Mouse (Mus musculus) stomach, postnatal 0 days (tissue): ENCODE data around the gene Pxdn. TPM values are rescaled to one million over a fixed set of nuclear protein-coding genes. Genes with fewer than 3 reads are reported as not detected.

ENCODE experiments used
- ATAC-seq: fragments of 200-750 bp; cut with Nextera tagmentation; 2 replicates; pipeline ENCODE4 v1.8.0; 2017; ENCODE audit not compliant: low FRiP score, low TSS enrichment
- DNase-seq: peaks from one replicate; pipeline ENCODE4 v3.0.0-alpha.2; 2016; ENCODE audit warnings: low spot score
- H3K27ac ChIP-seq: fragments of 300-500 bp; sonication (generic); replicated peaks from 2 replicates; pipeline ENCODE4 v1.5.1; 2014; ENCODE audit warnings: mild to moderate bottlenecking, control low read depth
- H3K27me3 ChIP-seq: fragments of 300-500 bp; sonication (generic); 2 replicates; pipeline ENCODE4 v1.6.1; 2014; ENCODE audit warnings: low read length; ENCODE audit not compliant: control insufficient read depth, insufficient read depth
- H3K36me3 ChIP-seq: fragments of 300-500 bp; sonication (generic); 2 replicates; pipeline ENCODE4 v1.6.1; 2014; ENCODE audit warnings: low read length, mixed read lengths; ENCODE audit not compliant: control insufficient read depth, insufficient read depth
- H3K4me1 ChIP-seq: fragments of 300-500 bp; sonication (generic); replicated peaks from 2 replicates; pipeline ENCODE4 v1.6.1; 2014; ENCODE audit warnings: antibody characterized with exemption; ENCODE audit not compliant: control insufficient read depth, insufficient read depth
- H3K4me2 ChIP-seq: fragments of 300-500 bp; sonication (generic); replicated peaks from 2 replicates; pipeline ENCODE4 v1.6.1; 2014; ENCODE audit warnings: low read depth, mild to moderate bottlenecking, control low read depth, moderate library complexity
- H3K4me3 ChIP-seq: fragments of 300-500 bp; sonication (generic); 2 replicates; pipeline ENCODE4 v1.5.1; 2014; ENCODE audit warnings: low read depth, low read length, control low read depth
- H3K9ac ChIP-seq: fragments of 300-500 bp; sonication (generic); 2 replicates; pipeline ENCODE4 v1.6.1; 2014; ENCODE audit warnings: mild to moderate bottlenecking, low read length, control low read depth, mixed read lengths
- H3K9me3 ChIP-seq: fragments of 300-500 bp; sonication (generic); 2 replicates; pipeline ENCODE4 v1.6.1; 2016; ENCODE audit warnings: low read length; ENCODE audit not compliant: control insufficient read depth
- CTCF ChIP-seq: IDR thresholded peaks from 2 replicates; pipeline ENCODE4 v1.5.1; 2016; ENCODE audit warnings: antibody characterized with exemption, low read depth, mild to moderate bottlenecking, moderate library complexity
- EP300 ChIP-seq: optimal IDR thresholded peaks from 2 replicates; pipeline ENCODE3; 2016; ENCODE audit warnings: antibody characterized with exemption
- WGBS: fragments of 180-500 bp; shearing (Covaris S2); extraction: QIAGEN DNeasy Blood & Tissue Kit; methylation state at CpG from one replicate; pipeline ENCODE4 v1.1.7; 2014; 5-methylcytosine and 5-hydroxymethylcytosine counted together
- polyA plus RNA-seq: library from polyadenylated mRNA; unstranded; fragments of >200 nt; fragmentation: Nextera tagmentation; extraction: Ambion mirVana; gene quantifications from 2 replicates; pipeline ENCODE4 v1.2.1, GENCODE M21; 2015

Gene Pxdn
- polyA plus RNA-seq, 1 experiment from 2014 or later, result 19.4 TPM

DNA sequence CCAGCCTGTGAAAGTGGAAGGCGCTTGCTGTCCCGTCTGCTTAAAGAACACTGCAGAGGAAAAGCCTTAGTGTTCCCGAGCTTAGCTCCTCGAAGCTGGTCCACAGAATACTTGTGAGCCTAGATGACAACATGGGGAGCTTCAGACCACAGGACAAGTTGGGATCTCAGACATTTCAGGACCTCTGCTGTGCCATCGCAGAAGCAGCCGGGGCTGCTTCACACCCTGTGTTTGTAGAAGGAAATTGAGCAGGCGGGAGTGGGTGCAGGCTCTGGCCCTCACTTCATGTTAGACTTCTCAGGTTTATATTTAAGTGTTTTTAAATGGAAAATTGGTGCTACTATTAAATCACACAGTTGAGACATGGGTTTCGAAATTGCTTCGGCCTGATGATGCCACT is 78.1 kb downstream of the Pxdn start:
- Histone ChIP-seq H3K9me3 (no peaks in the 10 kb centered on the region), H3K4me1 (no peaks in the 10 kb centered on the region), H3K4me2 (no peak overlapping the region), H3K27me3 (no peaks in the 10 kb centered on the region), H3K27ac (no peak overlapping the region), H3K9ac (no peak overlapping the region), H3K36me3 (peaks cover 32% of the 10 kb centered on the region), H3K4me3 (no peak overlapping the region)
- DNase-seq, result no peak
- 86% methylated on average over 9 of the region's 9 CpGs for WGBS
- TF ChIP-seq CTCF (no peak), EP300 (no peak)
- ATAC-seq, result no peak

DNA sequence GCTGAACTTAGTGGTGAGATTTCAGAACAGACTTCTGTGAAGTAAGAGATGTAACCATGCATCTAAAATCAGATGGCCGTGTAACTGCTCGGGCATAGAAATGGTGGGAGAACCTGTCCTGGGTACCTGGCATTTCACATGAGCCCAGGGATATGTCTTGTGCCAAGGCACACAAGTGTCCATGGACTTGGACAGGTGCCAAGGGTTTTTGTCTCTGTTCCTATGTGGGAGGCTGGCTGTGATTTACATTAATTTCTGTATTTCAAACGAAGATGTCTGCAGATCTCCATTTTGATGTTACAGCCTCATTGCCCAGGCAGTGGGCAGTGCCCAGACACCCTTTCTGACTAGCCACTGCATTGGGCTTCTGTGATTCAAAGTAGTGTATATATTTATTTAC is 79.7 kb downstream of the Pxdn start:
- H3K4me2 ChIP-seq, result no peak overlapping the region
- H3K4me1 ChIP-seq, result no peaks in the 10 kb centered on the region
- H3K27ac ChIP-seq, result no peak overlapping the region
- H3K4me3 ChIP-seq, result no peak overlapping the region
- ATAC-seq, result no peak
- DNase-seq, result no peak
- peaks cover 29% of the 10 kb centered on the region for H3K36me3 ChIP-seq
- WGBS, result 85% methylated on average over 3 of the region's 3 CpGs
- no peaks in the 10 kb centered on the region for H3K27me3 ChIP-seq
- no peak overlapping the region for H3K9ac ChIP-seq
- TF ChIP-seq CTCF, result no peak
- TF ChIP-seq EP300, result no peak
- no peaks in the 10 kb centered on the region for H3K9me3 ChIP-seq

DNA sequence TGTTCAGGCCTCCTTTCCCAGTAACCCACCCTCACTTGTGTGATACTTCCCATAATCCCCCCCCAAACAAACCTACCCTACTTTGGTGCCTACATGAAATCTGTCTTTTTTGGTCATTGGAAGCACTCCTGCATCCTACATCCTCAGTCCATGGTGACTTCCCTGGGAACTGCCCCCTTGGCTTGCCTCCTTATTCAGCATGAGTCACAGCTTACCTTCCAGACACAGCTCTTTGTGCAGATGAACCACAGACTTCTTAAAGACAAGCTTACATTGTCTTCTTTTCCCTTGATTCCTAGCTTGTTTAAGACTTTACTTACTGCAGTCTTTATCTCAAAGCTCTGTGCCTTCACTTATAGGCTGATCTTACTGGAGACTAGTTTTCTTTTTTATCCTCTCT is 83.0 kb downstream of the Pxdn start:
- TF ChIP-seq EP300 (no peak), CTCF (no peak)
- no peaks in the 10 kb centered on the region for H3K27me3 ChIP-seq
- DNase-seq, result no peak
- H3K4me3 ChIP-seq, result no peak overlapping the region
- no peaks in the 10 kb centered on the region for H3K9me3 ChIP-seq
- H3K27ac ChIP-seq, result no peak overlapping the region
- ATAC-seq, result no peak
- H3K9ac ChIP-seq, result no peak overlapping the region
- no peak overlapping the region for H3K4me2 ChIP-seq
- H3K36me3 ChIP-seq, result peaks cover 8% of the 10 kb centered on the region; the same call in 1 of the 2 replicates
- no peaks in the 10 kb centered on the region for H3K4me1 ChIP-seq

DNA sequence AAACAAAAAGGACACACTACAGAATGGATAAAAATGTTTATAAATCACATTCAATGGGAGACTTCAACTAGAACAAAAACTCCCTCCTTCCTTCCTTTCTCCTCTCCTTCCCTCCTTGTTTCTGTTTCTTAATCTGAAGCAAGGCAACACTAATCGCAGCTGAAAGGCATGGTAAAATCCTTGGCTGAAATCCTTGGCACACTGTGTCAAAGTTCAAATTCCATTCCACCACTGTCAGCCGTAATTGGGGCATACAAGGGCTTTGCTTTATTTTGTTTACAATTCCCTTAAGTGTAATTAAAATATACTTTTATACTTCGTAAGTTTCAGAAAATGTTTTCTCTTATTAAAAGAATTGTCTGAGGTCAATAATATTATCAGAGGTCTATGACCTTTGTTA is 86.1 kb downstream of the Pxdn start:
- DNase-seq (no peak), ATAC-seq (no peak)
- Histone ChIP-seq H3K27ac (no peak overlapping the region), H3K4me3 (no peak overlapping the region), H3K27me3 (no peaks in the 10 kb centered on the region), H3K9ac (no peak overlapping the region), H3K4me2 (no peak overlapping the region), H3K36me3 (no peaks in the 10 kb centered on the region), H3K4me1 (no peaks in the 10 kb centered on the region), H3K9me3 (no peaks in the 10 kb centered on the region)
- WGBS, result 24% methylated on average over 3 of the region's 3 CpGs
- TF ChIP-seq EP300 (no peak), CTCF (no peak)

DNA sequence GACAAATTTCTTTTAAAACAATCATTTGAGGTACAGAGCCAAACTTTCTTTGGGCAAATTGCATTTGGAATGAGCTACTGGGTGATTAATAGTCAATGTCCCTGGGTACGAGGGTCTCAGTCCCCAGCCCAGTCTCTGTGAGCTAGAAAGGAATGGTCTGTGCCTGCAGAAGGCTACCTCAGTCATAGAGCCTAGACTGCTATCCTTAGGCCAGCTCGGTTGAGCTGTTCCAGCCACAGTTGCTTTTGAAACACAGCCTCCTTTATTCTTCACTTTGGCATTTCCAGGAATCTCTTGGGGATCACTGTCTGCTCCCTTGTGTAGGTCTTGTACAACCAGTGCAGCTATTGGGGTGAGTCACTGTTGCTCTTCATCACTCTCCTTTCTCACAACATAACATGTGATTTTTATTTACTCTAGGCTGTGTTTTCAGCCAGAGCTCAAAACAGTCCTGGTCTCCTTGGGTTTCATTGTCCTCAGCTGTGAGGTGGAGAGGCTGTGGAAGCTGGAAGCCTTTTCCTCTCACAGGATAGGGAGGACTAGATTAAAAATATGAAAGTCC is 86.9 kb downstream of the Pxdn start:
- H3K27ac ChIP-seq, result no peak overlapping the region
- H3K9ac ChIP-seq, result no peak overlapping the region
- no peaks in the 10 kb centered on the region for H3K27me3 ChIP-seq
- no peaks in the 10 kb centered on the region for H3K9me3 ChIP-seq
- H3K4me2 ChIP-seq, result no peak overlapping the region
- H3K36me3 ChIP-seq, result no peaks in the 10 kb centered on the region
- H3K4me1 ChIP-seq, result no peaks in the 10 kb centered on the region
- DNase-seq (no peak), ATAC-seq (no peak)
- TF ChIP-seq CTCF, result no peak
- no peak for TF ChIP-seq EP300
- WGBS, result 53% methylated on average over 2 of the region's 2 CpGs
- no peak overlapping the region for H3K4me3 ChIP-seq

DNA sequence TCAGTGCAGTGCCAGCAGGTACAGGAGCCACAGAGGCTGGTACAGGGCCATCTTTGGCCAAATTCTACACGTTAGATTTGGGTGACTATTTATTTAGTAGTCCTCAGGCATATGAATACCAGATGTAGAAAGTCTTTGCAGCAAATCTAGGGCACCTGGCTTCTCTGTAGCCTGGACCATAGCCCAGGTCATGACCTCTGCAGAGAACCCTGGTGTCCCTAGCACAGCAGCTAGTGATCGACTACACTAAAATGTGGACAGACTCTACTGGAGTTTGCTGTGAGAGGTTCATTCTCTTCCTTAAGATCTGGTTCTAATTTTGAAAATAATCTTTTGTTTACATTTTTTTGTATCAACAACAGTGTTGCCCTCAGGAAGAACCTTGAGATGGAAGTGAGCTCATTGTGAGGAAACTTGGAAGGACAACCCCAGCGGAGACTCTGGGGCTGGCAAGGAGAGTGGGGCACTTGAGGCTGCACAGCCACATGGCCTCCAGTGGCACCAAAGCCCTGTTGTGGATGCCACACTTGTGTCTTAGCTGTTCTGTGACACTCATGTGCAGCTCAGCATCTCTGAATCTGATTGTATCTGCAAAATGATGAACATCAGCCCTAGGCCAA is 90.4 kb downstream of the Pxdn start:
- Histone ChIP-seq H3K9ac (no peak overlapping the region), H3K4me2 (no peak overlapping the region), H3K4me1 (no peaks in the 10 kb centered on the region), H3K4me3 (no peak overlapping the region), H3K27ac (no peak overlapping the region), H3K27me3 (no peaks in the 10 kb centered on the region), H3K9me3 (no peaks in the 10 kb centered on the region), H3K36me3 (no peaks in the 10 kb centered on the region)
- TF ChIP-seq EP300 (no peak), CTCF (no peak)
- no peak for DNase-seq
- 68% methylated on average over 3 of the region's 3 CpGs for WGBS
- no peak for ATAC-seq
